Mouse (Mus musculus): ENCODE results near the gene Clcn3. TPM values are rescaled to one million over a fixed set of nuclear protein-coding genes. Genes with fewer than 3 reads are reported as not detected.
A peak's percentile ranks its signal among the peaks of the same experiment; 100 is the strongest.

Gene Clcn3
- total and polyA plus RNA-seq, 3 experiments: 21.9 to 37.3 (median 29.2) TPM

DNA sequence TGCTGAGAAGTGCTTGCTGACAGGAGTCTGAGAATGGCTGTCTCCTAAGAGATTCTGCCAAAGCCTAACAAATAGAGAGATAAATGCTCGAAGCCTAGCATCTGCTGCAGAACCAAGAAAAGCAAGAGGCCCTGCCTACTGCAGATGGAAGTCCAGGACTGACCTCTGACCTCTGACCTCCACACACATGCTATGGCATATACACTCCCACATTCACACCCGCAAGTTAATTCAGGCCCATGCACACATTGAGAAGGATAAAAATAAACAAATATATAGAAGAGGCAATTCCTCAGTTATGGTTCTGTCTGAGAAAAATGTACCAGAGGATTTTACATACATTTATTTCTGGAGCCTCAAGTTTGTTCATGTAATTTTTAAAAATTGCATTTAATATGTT, 104.5 kb downstream of the Clcn3 start:
- Histone ChIP-seq H3K27me3 (replicated peaks) (no peaks in the 10 kb centered on the region), H3K4me3 (replicated peaks in 1 of 3; ENCODE audit: low read depth in 2 of 3, low read length in 2 of 3, poor library complexity in 1 of 3) (no peak overlapping the region), H3K9me3 (replicated peaks; ENCODE audit: low read length) (no peaks in the 10 kb centered on the region), H3K4me1 (ENCODE audit: control insufficient read depth in 1 of 2, insufficient read depth in 2 of 2) (peaks cover 6 to 12% of the 10 kb centered on the region in 2 experiments; a peak in 2 of 4 replicates), H3K79me2 (replicated peaks; ENCODE audit: control insufficient read depth, extremely low read depth, insufficient read depth, poor library complexity, severe bottlenecking) (no peaks in the 10 kb centered on the region), H3K27ac (ENCODE audit: insufficient read depth, low read depth) (no peak overlapping the region), H3K4me2 (ENCODE audit: insufficient read depth, low read depth, poor library complexity, severe bottlenecking) (no peak overlapping the region), H3K36me3 (replicated peaks in 1 of 2; ENCODE audit: control insufficient read depth in 1 of 2, insufficient read depth in 1 of 2, low read length in 1 of 2) (no peaks in the 10 kb centered on the region), H3K9ac (ENCODE audit: insufficient read depth, low read depth) (no peak overlapping the region)
- dilution Hi-C loops (cut with MboI; ENCODE audit: extremely low pct_ligation_motif_present, extremely low pct_unique_long_range_greater_than_20kb, low sequenced_read_pairs): no loop called here
- TF ChIP-seq KAT2A (IDR thresholded peaks at IDR 0.05; ENCODE audit: insufficient replicate concordance, low read length) (no peak), ETS1 (conservative IDR thresholded peaks at IDR 0.05; ENCODE audit: low read depth, low read length) (no peak), MAFK (IDR thresholded peaks at IDR 0.05; ENCODE audit: insufficient replicate concordance, low read length) (no peak), MAX (IDR thresholded peaks at IDR 0.05; ENCODE audit: low read length) (no peak), RAD21 (IDR thresholded peaks at IDR 0.05; ENCODE audit: low read depth, low read length) (no peak), GABPA (IDR thresholded peaks at IDR 0.05; ENCODE audit: insufficient replicate concordance, low read depth, low read length) (no peak), MEF2A (IDR thresholded peaks at IDR 0.05; ENCODE audit: borderline replicate concordance, low read depth, low read length) (no peak), SIN3A (IDR thresholded peaks at IDR 0.05; ENCODE audit: low read length) (no peak), MAZ (IDR thresholded peaks at IDR 0.05; ENCODE audit: low read depth, low read length) (no peak)
- no peak for DNase-seq (ENCODE audit: extremely low read depth)
- in situ Hi-C loops (cut with MboI; ENCODE audit: low pct_ligation_motif_present, low pct_unique_long_range_greater_than_20kb, low sequenced_read_pairs): no loop called here

DNA sequence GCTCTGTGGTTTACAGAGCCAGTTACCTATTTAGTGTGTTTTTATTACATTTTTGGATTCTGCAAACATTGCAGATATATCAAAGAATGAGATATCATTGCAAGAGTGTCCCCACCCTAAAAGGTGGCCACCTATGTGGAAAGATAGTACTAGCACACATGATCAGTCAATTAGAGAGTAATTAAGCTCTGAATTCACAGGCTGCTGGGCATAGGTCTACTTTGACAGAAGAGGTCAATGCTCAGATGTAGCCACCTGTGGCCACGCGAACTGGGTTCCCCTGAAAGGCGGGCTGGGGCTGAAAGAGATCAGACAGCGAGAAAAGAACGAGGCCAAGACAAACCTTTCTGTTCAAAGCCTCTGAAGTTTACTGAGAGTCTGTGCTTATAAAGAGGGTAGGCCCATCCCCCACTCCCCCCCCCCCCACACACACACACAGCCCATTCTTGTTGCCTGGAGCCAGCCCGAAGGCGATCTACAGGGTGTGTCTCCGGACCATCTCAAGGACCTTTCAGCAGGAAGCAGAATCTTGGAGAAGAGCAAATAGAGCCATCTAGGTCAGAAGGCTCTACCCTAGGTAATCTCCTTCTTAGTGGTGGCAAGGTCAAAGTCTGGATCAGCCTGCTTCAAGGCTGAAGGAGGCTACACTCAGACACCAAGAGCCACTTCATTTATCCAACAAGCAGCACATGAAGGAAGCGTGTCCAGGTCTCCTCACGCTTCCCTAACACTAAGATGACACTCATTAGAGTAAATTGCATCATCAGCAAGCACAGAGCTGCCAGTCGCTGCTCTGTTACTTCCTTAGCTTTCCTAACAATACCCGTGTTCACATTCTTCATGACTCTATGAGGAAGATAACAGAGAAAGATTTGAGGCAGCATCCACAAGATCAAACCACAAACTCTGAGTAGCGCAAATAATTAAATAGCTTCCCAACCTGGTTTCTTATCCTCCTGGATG, 112.6 kb downstream of the Clcn3 start:
- Histone ChIP-seq H3K4me2 (ENCODE audit: insufficient read depth, low read depth, poor library complexity, severe bottlenecking) (peak overlapping the region; percentile 54), H3K27me3 (replicated peaks) (no peaks in the 10 kb centered on the region), H3K27ac (ENCODE audit: insufficient read depth, low read depth) (peak overlapping the region; percentile 75), H3K9me3 (replicated peaks; ENCODE audit: low read length) (no peaks in the 10 kb centered on the region), H3K36me3 (replicated peaks in 1 of 2; ENCODE audit: control insufficient read depth in 1 of 2, insufficient read depth in 1 of 2, low read length in 1 of 2) (no peaks in the 10 kb centered on the region), H3K4me3 (replicated peaks in 1 of 3; ENCODE audit: low read depth in 2 of 3, low read length in 2 of 3, poor library complexity in 1 of 3) (peak overlapping the region in 1 of 3 experiments; percentile 1), H3K4me1 (ENCODE audit: control insufficient read depth in 1 of 2, insufficient read depth in 2 of 2) (peaks cover 35 to 70% of the 10 kb centered on the region in 2 experiments), H3K9ac (ENCODE audit: insufficient read depth, low read depth) (peak overlapping the region; percentile 49), H3K79me2 (replicated peaks; ENCODE audit: control insufficient read depth, extremely low read depth, insufficient read depth, poor library complexity, severe bottlenecking) (no peaks in the 10 kb centered on the region)
- DNase-seq (ENCODE audit: extremely low read depth): no peak
- TF ChIP-seq NELFE (IDR thresholded peaks at IDR 0.05; ENCODE audit: low read depth, low read length) (no peak), USF2 (conservative IDR thresholded peaks at IDR 0.05; ENCODE audit: low read depth, low read length) (no peak), TCF12 (IDR thresholded peaks at IDR 0.05; ENCODE audit: low read depth, low read length) (no peak; the same call in 1 of the 2 replicates), IRF4 (IDR thresholded peaks at IDR 0.05; ENCODE audit: low read depth, low read length) (no peak; the same call in 1 of the 2 replicates), UBTF (IDR thresholded peaks at IDR 0.05; ENCODE audit: low read depth, low read length) (0 out of 2 replicates have a peak, but pooled peaks have one; percentile 4), SMC3 (IDR thresholded peaks at IDR 0.05; ENCODE audit: low read depth, low read length) (no peak), MXI1 (IDR thresholded peaks at IDR 0.05; ENCODE audit: low read depth, low read length) (peak; percentile 16; the same call in 1 of the 2 replicates), EP300 (IDR thresholded peaks at IDR 0.05; ENCODE audit: low read length) (peak; percentile 33), MAFK (IDR thresholded peaks at IDR 0.05; ENCODE audit: insufficient replicate concordance, low read length) (0 out of 2 replicates have a peak, but pooled peaks have one; percentile 36)
- dilution Hi-C loops (cut with MboI; ENCODE audit: extremely low pct_ligation_motif_present, extremely low pct_unique_long_range_greater_than_20kb, low sequenced_read_pairs) (no loop called here), in situ Hi-C loops (cut with MboI; ENCODE audit: low pct_ligation_motif_present, low pct_unique_long_range_greater_than_20kb, low sequenced_read_pairs) (no loop called here)

Measured in CH12.LX (cell line).